Mouse (Mus musculus) liver, embryonic 11.5 days (tissue): ENCODE data around the gene Ago3. TPM values are rescaled to one million over a fixed set of nuclear protein-coding genes. Genes with fewer than 3 reads are reported as not detected.

Source experiments
- ATAC-seq: fragments of 200-750 bp; cut with Nextera tagmentation; replicated peaks from 2 replicates; pipeline ENCODE4 v1.8.0; 2017; ENCODE audit warnings: moderate number of reproducible peaks, mild to moderate bottlenecking, moderate TSS enrichment, moderate library complexity; ENCODE audit not compliant: low FRiP score
- DNase-seq: peaks from one replicate; pipeline ENCODE4 v3.0.0-alpha.2; 2017; ENCODE audit warnings: low spot score
- H3K27ac ChIP-seq: fragments of 300-500 bp; sonication (generic); 2 replicates; pipeline ENCODE4 v1.5.1; 2014; ENCODE audit warnings: mild to moderate bottlenecking, low read depth, low read length, control low read depth
- H3K27me3 ChIP-seq: fragments of 300-500 bp; sonication (generic); replicated peaks from 2 replicates; pipeline ENCODE4 v1.6.1; 2014; ENCODE audit warnings: low read length, mixed read lengths; ENCODE audit not compliant: control insufficient read depth, insufficient read depth
- H3K36me3 ChIP-seq: fragments of 300-500 bp; sonication (generic); 2 replicates; pipeline ENCODE4 v1.6.1; 2014; ENCODE audit warnings: mild to moderate bottlenecking, low read length, moderate library complexity, mixed read lengths; ENCODE audit not compliant: control insufficient read depth, insufficient read depth
- H3K4me1 ChIP-seq: fragments of 300-500 bp; sonication (generic); replicated peaks from 2 replicates; pipeline ENCODE4 v1.6.1; 2014; ENCODE audit warnings: low read length, mixed read lengths; ENCODE audit not compliant: control insufficient read depth, insufficient read depth
- H3K4me2 ChIP-seq: fragments of 300-500 bp; sonication (generic); 2 replicates; pipeline ENCODE4 v1.6.1; 2014; ENCODE audit warnings: mild to moderate bottlenecking, control low read depth, moderate library complexity
- H3K4me3 ChIP-seq: fragments of 300-500 bp; sonication (generic); 2 replicates; pipeline ENCODE4 v1.5.1; 2014; ENCODE audit warnings: low read depth, low read length, control low read depth
- H3K9ac ChIP-seq: fragments of 300-500 bp; sonication (generic); 2 replicates; pipeline ENCODE4 v1.6.1; 2014; ENCODE audit warnings: low read depth, low read length, control low read depth
- H3K9me3 ChIP-seq: fragments of 300-500 bp; sonication (generic); 2 replicates; pipeline ENCODE4 v1.6.1; 2016; ENCODE audit warnings: low read length, inconsistent platforms, mixed read lengths; ENCODE audit not compliant: control insufficient read depth
- WGBS: fragments of 180-500 bp; shearing (Covaris S2); extraction: QIAGEN DNeasy Blood & Tissue Kit; methylation state at CpG from one replicate; pipeline ENCODE4 v1.1.7; 2014; 5-methylcytosine and 5-hydroxymethylcytosine counted together
- polyA plus RNA-seq: library from polyadenylated mRNA; unstranded; fragments of >200 nt; fragmentation: Nextera tagmentation; extraction: Ambion mirVana; gene quantifications from 2 replicates; pipeline ENCODE4 v1.2.1, GENCODE M21; 2014

The Ago3 gene
- polyA plus RNA-seq, 1 experiment from 2014 or later = 15.2 TPM

DNA sequence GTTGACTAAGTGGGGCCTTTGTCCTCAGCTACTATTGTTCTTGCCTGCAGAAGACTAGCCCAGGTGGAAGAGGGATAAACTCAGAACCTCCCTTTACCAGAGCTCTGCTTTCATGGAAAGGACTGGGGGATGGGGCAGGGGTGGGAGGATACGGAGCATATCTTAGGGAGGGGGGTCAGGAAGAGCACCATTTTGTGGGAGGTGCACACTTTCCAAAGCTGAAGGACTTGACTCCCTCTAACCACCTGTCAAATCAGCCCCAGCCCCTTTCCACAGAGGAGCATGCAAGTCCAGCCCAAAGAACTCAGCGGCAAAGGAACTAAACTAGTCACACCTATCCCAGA lies 35.5 kb upstream of the Ago3 start:
- 36% methylated on average over 2 of the region's 2 CpGs for WGBS
- no peak overlapping the region for H3K4me2 ChIP-seq
- peaks cover 27% of the 10 kb centered on the region for H3K4me1 ChIP-seq

DNA sequence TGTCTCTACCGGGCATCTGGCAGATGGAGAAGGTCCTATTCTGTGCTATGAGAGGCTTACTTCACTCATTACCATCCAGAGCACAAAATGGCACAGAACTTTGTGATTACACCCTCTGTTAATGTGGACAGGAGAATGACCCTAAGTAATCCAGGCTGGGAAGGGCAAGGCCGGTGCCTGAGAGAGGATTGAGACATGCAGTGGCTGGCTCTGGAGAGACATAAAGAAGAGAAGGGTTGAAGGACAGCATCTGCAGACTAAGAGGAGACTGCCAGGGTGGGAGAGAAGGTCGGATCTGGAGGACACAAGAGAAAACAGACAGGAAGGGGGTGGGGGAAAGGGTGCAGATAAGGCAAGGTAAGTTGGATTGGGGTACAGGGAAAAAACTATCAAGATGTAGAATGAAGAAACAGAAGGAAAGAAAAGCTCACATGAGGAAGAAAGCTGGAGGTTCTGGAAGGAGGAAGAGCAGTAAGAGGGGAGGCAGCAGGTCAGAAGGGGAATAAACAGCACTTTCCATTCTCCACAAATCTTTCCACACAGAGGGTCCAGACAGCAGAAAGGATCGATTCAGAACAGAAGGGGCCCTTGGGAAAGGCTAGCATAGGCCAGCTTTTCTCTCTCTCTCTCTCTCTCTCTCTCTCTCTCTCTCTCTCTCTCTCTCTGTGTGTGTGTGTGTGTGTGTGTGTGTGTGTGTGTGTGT lies 35.0 kb upstream of the Ago3 start:
- ATAC-seq (no peak), DNase-seq (no peak)
- Histone ChIP-seq H3K4me3 (no peak overlapping the region), H3K4me1 (peaks cover 27% of the 10 kb centered on the region), H3K9me3 (no peaks in the 10 kb centered on the region), H3K9ac (no peak overlapping the region), H3K36me3 (no peaks in the 10 kb centered on the region), H3K27me3 (no peaks in the 10 kb centered on the region), H3K27ac (no peak overlapping the region), H3K4me2 (no peak overlapping the region)
- WGBS = 39% methylated on average over 4 of the region's 4 CpGs

More for the DNA sequence above, 35.5 kb upstream of the Ago3 start:
- H3K9ac ChIP-seq = no peak overlapping the region
- no peak overlapping the region for H3K4me3 ChIP-seq
- no peak overlapping the region for H3K27ac ChIP-seq
- H3K9me3 ChIP-seq = no peaks in the 10 kb centered on the region
- DNase-seq = no peak
- H3K36me3 ChIP-seq = no peaks in the 10 kb centered on the region
- no peaks in the 10 kb centered on the region for H3K27me3 ChIP-seq
- no peak for ATAC-seq

DNA sequence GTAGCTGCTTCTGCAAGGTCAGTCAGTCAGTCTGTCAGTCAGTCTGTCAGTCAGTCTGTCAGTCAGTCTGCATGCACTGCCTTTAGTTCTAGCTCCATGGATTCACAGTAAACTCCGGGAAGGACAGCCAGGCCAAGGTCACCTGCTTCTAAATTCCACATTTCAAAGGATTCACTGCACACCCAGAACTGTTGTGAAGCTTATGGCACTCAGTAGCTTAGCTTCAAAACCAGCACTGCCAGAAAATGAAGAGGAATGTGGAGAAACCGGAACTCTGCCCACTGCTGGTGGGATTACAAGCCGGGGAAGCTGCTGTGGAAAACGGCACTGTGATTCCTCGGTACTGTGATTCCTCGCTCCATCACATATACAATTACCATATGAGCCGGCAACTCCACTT lies 26.1 kb upstream of the Ago3 start:
- Histone ChIP-seq H3K27me3 (no peaks in the 10 kb centered on the region), H3K9ac (no peak overlapping the region), H3K36me3 (peaks cover 32% of the 10 kb centered on the region), H3K27ac (no peak overlapping the region), H3K4me1 (no peaks in the 10 kb centered on the region), H3K4me3 (no peak overlapping the region), H3K9me3 (no peaks in the 10 kb centered on the region), H3K4me2 (no peak overlapping the region)
- ATAC-seq = no peak
- WGBS = 90% methylated on average over 7 of the region's 7 CpGs
- no peak for DNase-seq

DNA sequence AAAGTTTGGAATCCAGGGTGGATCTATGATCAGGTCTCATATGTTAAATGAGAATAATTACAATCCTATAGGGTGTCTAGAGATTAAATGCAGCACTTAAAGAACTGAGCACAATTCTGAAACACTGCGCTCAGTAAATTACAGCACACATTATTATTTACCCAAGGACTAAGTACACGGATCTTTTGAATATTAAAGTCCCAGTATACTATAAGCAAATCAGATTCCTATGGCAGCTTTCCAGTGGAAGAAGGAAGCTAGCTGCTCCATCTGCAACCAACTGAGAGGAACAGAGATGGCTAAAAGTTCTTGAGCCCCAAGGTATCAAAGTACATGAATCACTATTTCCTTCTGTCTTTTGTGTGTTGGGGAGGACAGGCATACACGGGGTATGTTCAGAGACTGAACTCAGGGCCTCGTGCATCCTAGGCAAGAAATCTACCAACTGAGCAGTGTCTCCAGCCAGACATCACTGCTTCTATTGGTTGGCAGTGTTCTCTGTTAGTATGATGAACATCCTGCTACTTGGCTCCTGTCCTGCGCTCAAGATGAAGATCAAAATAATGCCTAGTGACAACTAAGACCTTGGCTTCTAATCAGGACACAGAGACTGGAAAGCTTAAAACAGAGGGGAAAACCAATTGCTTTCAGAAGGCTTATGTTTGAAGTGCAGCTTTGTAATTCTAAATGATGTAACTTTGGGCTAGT lies 25.3 kb upstream of the Ago3 start:
- Histone ChIP-seq H3K9me3 (no peaks in the 10 kb centered on the region), H3K27me3 (no peaks in the 10 kb centered on the region), H3K9ac (no peak overlapping the region), H3K36me3 (peaks cover 33% of the 10 kb centered on the region), H3K4me2 (no peak overlapping the region), H3K4me3 (no peak overlapping the region), H3K27ac (no peak overlapping the region), H3K4me1 (no peaks in the 10 kb centered on the region)
- DNase-seq (no peak), ATAC-seq (no peak)
- 89% methylated on average over 5 of the region's 5 CpGs for WGBS

DNA sequence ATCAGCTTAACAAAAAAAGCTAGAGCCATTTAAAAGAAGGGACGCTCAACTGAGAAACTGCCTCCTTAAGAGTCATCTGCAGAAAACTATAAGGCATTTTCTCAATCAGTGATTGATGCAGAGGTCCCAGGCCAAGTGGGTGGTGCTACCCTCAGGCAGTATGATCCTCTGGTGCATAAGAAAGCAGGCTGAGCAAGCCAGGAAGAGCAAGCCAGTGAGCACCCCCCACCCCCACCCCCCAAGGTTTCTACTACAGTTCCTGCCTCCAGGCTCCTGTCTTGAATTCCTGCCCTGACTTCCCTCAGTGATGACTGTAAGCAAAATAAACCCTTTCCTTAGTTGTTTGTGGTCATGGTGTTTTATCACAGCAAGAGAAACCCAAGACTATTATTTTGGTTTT lies 20.9 kb upstream of the Ago3 start:
- no peak overlapping the region for H3K4me2 ChIP-seq
- H3K36me3 ChIP-seq = peaks cover 31% of the 10 kb centered on the region
- no peaks in the 10 kb centered on the region for H3K9me3 ChIP-seq
- DNase-seq = no peak
- no peaks in the 10 kb centered on the region for H3K4me1 ChIP-seq
- no peak overlapping the region for H3K27ac ChIP-seq
- no peak for ATAC-seq
- no peaks in the 10 kb centered on the region for H3K27me3 ChIP-seq
- no peak overlapping the region for H3K9ac ChIP-seq
- H3K4me3 ChIP-seq = no peak overlapping the region
- WGBS = 92% methylated on average over 1 of the region's 1 CpGs

DNA sequence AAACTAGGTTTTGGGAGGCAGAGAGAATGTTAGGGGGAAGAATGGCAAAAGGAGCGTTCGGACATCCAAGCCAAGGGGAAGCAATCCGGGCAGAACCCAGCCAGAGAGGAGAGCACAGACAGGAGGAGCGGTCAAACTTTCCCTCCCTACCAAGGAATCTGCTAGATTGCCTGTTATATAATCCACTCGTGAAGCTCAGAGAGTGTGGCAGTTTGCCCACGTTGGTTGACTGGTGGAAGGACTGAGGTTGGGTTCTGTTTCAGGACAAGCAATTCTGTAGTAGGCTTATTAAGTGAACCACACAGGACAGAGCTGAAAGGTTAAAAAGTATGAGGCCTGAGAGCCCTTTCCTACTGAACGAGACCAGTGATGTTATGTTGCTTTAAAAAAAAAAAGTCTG lies 17.8 kb upstream of the Ago3 start:
- no peaks in the 10 kb centered on the region for H3K4me1 ChIP-seq
- no peak for DNase-seq
- no peaks in the 10 kb centered on the region for H3K9me3 ChIP-seq
- 84% methylated on average over 7 of the region's 7 CpGs for WGBS
- peaks cover 22% of the 10 kb centered on the region for H3K36me3 ChIP-seq
- no peak overlapping the region for H3K27ac ChIP-seq
- ATAC-seq = no peak
- no peak overlapping the region for H3K4me3 ChIP-seq
- H3K9ac ChIP-seq = no peak overlapping the region
- no peaks in the 10 kb centered on the region for H3K27me3 ChIP-seq
- H3K4me2 ChIP-seq = no peak overlapping the region

DNA sequence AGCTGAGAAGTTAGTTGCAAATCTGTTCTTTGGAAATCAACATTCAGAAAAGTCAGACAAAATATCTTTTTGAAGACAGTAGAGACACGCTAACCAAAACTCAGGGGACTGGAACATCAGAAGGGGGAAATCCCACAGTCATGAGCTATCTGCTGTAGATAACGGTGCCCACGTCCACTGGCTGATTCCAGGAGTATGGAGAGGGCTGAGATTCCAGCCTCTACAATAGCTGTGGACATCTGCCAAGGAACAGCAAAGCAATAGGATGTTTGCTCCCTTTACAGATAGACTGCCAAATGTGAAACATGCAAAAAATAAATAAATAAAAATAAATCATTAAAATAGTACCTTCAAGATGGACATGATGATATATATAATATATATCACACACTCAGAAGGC lies 15.2 kb upstream of the Ago3 start:
- Histone ChIP-seq H3K4me3 (no peak overlapping the region), H3K36me3 (peaks cover 33% of the 10 kb centered on the region), H3K9me3 (no peaks in the 10 kb centered on the region), H3K27me3 (no peaks in the 10 kb centered on the region), H3K9ac (no peak overlapping the region), H3K4me1 (no peaks in the 10 kb centered on the region), H3K4me2 (no peak overlapping the region), H3K27ac (no peak overlapping the region)
- 67% methylated on average over 3 of the region's 3 CpGs for WGBS
- ATAC-seq (no peak), DNase-seq (no peak)

DNA sequence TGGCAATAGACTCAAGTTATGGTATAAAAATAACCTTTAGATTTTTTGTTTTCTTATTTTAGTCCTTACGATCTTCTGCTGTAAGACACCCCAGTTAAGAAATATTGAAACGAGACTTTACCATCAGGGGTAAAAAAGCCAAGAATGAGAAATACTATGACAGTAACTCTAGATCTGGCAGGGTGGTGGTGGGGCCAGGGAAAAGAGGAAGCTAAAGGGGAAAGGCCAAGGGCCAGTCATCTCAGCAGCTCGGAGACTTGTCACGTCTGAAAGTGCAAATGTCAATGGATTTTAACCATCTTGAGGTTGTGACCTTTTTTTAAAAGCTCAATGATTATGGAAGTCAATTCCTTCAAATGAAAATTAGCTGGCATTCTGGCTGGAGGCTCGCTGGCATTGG lies 8.9 kb upstream of the Ago3 start:
- Histone ChIP-seq H3K9ac (no peak overlapping the region), H3K4me1 (no peaks in the 10 kb centered on the region), H3K36me3 (peaks cover 26% of the 10 kb centered on the region), H3K4me2 (no peak overlapping the region), H3K9me3 (no peaks in the 10 kb centered on the region), H3K4me3 (no peak overlapping the region), H3K27me3 (no peaks in the 10 kb centered on the region), H3K27ac (no peak overlapping the region)
- ATAC-seq = no peak
- DNase-seq = no peak
- WGBS = 70% methylated on average over 5 of the region's 5 CpGs

DNA sequence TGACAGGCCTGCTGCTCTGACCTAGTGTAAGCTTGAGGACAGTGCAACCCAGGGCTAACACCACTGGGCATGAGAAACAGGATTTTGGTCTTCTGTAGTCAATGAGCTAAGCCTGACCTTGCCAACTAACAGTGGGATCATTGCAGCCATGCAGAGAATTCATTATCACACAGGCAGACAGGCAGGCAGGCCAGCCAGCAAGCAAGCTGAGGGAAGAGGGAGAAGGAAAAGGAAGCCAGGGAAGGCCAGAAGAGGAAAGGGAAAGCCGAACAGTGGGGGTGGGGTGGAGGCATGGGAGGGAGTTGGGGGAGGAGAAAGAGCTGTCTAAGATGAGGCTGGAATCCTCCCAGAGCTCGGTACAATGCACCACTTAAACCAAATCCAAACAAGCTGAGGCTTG lies 6.9 kb upstream of the Ago3 start:
- no peak for ATAC-seq

More for the DNA sequence above, 6.9 kb upstream of the Ago3 start:
- Histone ChIP-seq H3K27ac (no peak overlapping the region), H3K4me1 (no peaks in the 10 kb centered on the region), H3K9ac (no peak overlapping the region), H3K27me3 (no peaks in the 10 kb centered on the region), H3K36me3 (peaks cover 10% of the 10 kb centered on the region), H3K4me2 (no peak overlapping the region), H3K4me3 (no peak overlapping the region), H3K9me3 (no peaks in the 10 kb centered on the region)
- no peak for DNase-seq
- 43% methylated on average over 2 of the region's 2 CpGs for WGBS
